Mouse (Mus musculus): ENCODE measurements around the gene Hecw2.

Gene Hecw2

GRCm38 (mm10) chr1:54194954-54195305 lies at the start of gene Hecw2:
TSS of gene Hecw2 (minus strand) at chr1:54195168.
- no peak for DNase-seq

GRCm38 (mm10) chr1:54242722-54243121 lies 47.8 kb upstream of the Hecw2 start:
- DNase-seq, result no peak

DNA sequence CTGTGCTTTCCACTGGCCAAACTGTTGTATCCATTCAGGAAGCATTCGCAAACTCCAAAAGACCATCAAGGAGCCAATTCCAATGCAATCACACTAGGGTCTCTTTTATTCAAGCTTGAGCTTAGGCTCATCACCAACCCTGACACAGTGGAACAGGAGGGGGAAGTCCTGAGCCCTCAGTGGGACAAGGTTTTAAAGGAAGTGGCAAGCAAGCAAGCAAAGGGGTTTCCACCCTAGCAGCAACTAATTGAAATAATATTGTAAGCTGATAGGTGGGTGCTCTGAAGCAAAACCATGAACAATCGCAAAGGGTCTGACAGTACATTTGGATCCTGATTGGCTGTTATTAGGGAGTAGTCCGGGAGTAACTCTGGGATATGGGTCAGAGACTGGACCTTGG lies 25.3 kb upstream of the Hecw2 start:
- DNase-seq, result no peak

- no peak for DNase-seq
These were observed 600 bp downstream of the Hecw2 start for GRCm38 (mm10) chr1:54194183-54194953.

GRCm38 (mm10) chr1:54193191-54193770 lies 1.7 kb downstream of the Hecw2 start:
- no peak for DNase-seq

DNA sequence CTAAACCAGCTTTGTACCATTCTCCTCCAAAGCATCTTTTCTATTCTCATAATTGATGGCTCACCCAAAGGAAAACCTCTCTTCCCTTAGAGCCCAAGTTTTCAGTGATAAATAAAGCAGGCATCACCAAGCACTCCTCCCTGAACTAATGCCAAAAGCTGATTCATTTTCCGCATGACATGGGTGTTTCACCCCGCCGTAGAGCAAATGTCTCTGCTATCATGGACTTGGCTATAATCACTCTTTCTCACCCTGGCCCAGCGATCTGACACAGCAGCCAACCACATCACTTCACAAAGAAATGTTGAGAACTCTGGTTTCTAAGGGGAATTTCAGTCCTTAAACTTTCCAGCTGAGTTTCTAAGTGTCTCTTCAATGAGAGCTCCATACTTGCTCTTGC lies 7.4 kb downstream of the Hecw2 start:
- DNase-seq, result no peak

GRCm38 (mm10) chr1:54186347-54186746 lies 8.6 kb downstream of the Hecw2 start:
- no peak for DNase-seq

DNA sequence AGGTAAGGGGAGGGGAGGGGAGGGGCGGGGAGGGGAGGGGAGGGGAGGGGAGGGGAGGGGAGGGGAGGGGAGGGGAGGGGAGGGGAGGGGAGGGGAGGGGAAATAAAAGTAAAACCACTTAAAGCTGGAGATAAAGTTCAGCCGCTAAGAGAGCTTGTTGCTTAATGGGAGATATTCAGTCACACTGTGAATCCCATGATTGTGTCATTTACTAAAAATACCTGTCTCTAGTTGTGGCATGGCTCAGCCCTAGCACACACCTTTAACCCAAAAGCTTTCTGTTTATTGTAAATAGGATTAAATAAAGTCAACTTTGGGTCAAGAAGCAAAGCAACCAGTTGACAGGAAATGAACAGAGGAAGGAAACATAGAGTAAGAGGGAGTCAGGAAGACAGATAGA lies 14.3 kb downstream of the Hecw2 start:
- no peak for DNase-seq

GRCm38 (mm10) chr1:54179179-54179578 lies 15.8 kb downstream of the Hecw2 start:
- no peak for DNase-seq

DNA sequence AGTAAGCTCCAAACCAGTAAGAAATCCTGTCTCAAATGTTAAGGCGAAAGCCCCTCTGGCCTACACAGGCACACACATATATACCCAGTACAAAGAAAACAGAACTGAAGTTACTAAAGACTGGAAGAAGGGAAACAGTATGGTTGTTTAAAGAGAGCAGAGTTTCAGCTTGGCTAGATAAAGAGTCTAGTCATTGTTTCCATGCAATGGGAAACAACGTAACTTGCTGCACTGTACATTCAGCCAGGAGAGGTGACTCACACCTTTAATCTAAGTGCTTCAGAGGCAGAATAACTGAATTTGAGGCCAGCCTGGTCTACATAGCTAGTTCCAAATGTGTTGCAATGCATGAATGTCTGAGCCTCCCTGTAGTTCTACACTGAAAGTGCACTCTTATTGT lies 18.4 kb downstream of the Hecw2 start:
- DNase-seq, result no peak

DNA sequence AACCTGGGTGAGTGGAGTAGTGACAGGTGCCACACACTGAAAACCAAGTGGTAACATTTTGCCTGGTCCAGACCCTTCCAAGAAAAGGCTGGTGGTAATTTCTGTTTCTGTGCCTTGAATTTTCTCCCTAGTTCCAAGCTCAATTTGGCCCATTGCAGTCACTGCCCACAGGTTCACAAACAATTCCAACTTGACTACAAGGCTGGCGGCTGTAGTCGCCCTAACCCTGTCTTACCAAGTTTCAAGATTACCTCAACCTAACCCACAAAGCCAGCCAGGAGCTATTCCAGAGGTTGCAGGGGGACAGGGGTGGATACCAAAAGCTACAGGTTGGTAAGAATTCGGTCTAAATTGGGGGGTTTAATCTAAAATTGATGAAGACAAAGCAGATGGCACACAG lies 27.0 kb downstream of the Hecw2 start:
- no peak for DNase-seq

GRCm38 (mm10) chr1:54159531-54159930 lies 35.4 kb downstream of the Hecw2 start:
- no peak for DNase-seq

DNA sequence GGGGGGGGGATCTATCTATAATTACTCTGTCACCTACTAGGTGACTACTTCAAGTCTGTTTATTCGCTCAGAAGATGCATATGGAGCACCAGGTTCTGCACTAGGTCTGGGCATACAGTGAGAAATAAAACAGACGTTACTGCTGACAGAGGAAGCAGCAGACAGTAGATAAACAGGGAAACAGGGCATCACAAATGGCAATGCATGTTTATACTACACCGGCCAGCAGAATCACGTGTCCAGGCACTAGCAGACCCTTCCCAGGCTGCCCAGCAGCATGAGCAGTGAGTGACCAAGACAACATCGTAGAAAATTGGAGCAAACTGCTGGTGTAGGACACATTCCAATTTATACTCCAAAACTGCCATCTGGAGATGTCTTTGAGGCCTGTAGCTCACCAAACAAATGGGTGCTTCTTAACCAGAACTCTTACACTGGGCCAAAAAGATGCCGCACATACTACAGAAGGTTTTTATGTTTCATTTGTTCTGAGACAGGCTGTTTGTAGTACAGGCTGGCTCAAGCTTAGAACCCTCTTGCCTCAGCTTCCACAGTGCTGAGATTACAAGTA lies 41.7 kb downstream of the Hecw2 start:
- DNase-seq, result no peak

- no peak for DNase-seq
These were observed 49.9 kb downstream of the Hecw2 start for GRCm38 (mm10) chr1:54145106-54145505.

GRCm38 (mm10) chr1:54133802-54134436 lies 61.0 kb downstream of the Hecw2 start:
- DNase-seq, result no peak

DNA sequence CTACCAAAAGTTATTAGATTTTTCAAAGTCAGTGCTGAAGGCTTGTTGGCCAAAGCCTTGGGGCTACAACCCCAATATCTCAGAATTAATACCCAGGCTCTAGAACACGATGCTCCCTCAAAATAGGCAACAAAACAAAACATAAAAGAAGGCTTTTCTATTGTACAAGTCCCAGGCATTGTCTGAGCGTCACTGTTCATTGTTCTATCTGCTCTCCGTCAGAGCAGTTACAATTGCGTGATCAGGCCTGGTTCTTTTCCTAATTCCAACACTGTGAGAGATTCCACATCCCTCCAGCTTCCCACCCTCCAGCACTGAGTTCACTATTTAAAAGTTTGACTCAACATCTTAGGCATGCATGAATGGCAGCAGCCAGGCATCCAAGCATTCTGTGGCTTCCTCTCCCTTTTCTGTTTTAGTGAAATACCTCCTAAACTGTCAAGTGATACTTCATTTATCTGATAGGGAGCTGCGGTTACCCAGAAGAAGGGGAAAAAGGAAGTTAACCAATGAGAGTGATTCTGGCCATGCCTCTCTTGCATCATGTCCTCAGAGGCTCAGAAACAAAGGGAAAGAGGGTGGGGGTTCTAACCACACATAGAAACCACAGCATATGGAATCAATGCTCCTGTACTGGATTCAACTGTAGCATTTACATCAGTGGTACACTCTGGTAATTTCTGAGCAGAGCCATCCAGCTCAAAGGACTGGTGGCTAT lies 66.1 kb downstream of the Hecw2 start:
- no peak for DNase-seq

DNA sequence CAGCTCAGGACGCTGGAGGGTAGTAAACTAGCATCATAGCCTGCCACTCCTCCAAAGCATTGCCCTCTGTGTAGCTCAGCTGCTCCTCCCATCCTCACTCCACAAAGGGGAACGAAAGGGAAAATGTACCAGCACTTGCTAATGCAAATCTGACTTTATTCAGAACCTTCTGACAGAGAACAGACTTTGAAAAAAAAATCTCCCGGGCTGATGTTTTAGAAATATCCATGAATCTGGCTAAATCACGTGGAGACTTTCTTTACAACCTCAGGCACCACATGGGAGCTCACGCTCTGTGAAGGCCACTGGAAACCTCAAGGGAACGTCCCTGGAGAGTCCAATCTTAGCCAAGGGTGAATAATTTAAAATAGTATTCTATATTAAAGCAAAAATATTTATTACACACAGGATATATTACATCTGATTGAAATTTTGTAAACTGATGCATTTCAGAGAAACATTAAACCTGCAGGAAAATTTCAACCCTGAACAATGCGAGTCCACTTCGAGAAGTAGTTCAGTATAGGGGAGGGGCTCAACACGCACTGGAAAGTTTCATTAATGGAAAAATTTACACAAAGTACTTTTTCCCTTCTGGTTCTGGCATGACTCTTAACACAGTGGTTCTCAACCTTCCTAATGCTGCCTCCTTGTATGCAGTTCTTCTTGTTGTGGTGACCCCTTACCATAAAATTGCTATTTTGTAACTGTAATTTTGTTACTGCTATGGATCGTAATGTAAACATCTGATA lies 67.8 kb downstream of the Hecw2 start:
- DNase-seq, result no peak

GRCm38 (mm10) chr1:54122551-54122950 lies 72.4 kb downstream of the Hecw2 start:
- no peak for DNase-seq

- no peak for DNase-seq
These were observed 73.8 kb downstream of the Hecw2 start for GRCm38 (mm10) chr1:54121071-54121730.

- no peak for DNase-seq
These were observed 75.2 kb downstream of the Hecw2 start for GRCm38 (mm10) chr1:54119638-54120320.

DNA sequence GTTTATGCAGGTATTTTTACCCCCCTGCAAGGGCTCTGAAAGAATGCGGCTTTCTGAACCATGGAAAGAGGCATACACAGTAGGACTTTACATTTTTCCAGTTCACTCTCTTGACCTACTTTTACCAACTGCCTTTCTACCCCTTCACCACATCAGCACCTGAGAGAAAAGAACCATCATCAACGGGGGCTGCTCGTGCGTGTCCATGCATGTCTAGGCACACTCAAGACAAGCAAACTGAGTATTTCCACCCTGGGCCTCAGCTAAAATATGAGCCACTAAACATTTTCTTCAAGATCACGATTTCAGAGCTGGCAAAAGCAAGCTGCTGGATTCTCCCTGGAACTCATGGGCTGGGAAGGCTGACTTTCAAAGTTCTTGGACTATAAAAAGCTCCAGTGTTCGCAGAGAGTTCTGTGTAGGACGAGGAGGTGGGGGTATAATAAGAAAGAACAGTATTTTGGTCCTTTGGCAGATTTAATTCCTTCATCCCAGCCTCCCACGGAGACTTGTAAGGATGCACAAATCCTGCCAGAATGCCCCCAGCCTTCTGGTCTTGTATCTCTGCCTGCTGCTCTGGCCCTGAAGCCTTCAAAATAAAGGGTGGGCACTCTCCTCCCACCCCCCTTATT lies 76.5 kb downstream of the Hecw2 start:
- DNase-seq, result no peak
